Mouse (Mus musculus) splenic B cell, adult 2 months (primary cell): ENCODE results near the gene Inip.

ENCODE experiments used
- DNase-seq: peaks from one replicate; pipeline ENCODE4 v3.0.0-alpha.2; 2011; ENCODE audit warnings: low read depth, low spot score
- H3K27me3 ChIP-seq: 2 replicates; pipeline ENCODE4 v1.6.1; 2012; ENCODE audit warnings: mild to moderate bottlenecking, low read length, moderate library complexity, mixed read lengths; ENCODE audit not compliant: control insufficient read depth, poor library complexity, insufficient read depth, severe bottlenecking
- H3K36me3 ChIP-seq: 2 replicates; pipeline ENCODE4 v1.6.1; 2012; ENCODE audit warnings: mild to moderate bottlenecking, low read length, moderate library complexity, mixed read lengths; ENCODE audit not compliant: control insufficient read depth, poor library complexity, insufficient read depth, severe bottlenecking

The Inip gene

DNA sequence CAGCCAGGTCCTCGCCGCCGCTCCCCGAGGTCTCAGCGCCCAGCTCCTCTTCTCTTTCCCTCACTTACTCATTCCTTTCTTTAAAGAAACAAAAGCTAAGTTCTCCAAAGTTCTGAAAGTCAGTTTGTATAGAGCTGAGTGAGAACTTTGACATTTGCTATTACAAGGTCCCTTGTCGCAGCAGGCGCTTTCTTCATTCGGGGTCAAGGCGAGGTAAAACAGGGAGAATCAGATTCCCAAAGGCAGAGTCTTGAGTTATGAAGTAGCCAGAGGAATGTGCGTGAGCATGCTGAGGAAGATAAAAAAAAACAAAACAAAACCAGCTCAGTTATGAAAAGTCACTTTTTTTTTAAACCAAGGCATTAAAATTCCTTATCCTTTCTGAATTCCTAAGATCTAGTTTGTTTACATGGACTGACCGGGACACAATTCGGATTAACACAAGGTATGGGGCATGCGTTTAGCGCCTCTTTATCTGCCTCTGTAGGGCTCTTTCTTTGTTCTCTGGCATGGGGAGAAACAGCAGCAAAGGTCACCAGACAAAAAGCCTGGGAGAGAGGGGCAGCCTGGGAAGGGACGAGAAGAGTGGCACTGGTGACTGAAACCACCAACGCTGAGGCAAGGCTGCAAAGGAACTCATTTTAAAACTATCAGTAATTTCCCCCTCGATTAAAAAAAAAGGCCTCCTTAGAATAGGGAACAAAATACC, 29.1 kb downstream of the Inip start:
- no peaks in the 10 kb centered on the region for H3K27me3 ChIP-seq
- no peak for DNase-seq
- peaks cover 11% of the 10 kb centered on the region for H3K36me3 ChIP-seq

DNA sequence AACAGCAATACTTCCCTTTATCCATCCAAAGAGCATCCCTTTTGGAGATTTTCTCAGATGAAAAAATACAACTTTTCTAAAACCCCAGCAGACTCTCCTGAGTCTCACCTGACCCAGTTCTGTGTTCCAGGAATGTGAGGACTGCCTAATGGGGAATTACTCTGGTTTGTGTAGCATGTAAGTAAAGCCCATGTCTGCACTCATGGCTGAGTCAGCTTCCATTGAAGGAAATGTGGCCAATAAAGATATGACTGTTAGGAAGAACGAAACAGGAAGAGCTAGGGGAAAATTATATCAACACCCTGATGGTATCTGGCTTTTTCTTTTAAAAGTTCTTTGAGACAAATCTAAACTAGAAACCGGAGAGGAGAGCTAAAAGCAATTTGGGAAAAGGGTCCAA, 33.7 kb downstream of the Inip start:
- DNase-seq, result no peak
- Histone ChIP-seq H3K27me3 (no peaks in the 10 kb centered on the region), H3K36me3 (peaks cover 9% of the 10 kb centered on the region)

DNA sequence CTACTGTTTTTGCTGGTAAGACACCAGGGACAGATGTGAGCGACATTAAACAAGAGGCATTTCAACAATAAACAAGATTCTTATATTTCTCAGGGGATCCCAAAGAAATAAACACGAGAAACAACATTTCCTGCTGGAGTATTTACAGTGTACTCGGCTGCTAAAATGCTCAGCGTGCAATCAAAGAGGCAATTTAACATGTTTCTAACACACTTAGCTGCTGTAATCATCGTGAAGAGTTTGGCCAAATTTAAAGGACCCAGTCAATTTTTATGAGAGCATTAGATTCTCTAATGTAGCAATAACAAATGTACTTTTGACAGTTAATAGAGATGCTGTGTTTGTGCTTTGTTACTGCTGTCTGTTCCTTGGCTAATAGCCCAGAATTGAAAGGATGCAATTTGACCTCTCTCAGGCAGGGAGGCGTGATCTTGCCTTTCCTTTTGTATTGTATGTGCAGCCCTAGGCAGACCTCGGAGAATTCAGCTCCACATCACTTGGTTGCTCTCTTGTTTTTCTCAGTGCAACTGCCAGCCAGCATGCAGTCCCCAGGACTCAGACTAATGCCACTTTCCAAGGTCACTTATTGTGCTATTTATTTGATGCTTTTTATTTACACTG, 35.9 kb downstream of the Inip start:
- H3K27me3 ChIP-seq, result no peaks in the 10 kb centered on the region
- no peak for DNase-seq
- peaks cover 2% of the 10 kb centered on the region for H3K36me3 ChIP-seq

DNA sequence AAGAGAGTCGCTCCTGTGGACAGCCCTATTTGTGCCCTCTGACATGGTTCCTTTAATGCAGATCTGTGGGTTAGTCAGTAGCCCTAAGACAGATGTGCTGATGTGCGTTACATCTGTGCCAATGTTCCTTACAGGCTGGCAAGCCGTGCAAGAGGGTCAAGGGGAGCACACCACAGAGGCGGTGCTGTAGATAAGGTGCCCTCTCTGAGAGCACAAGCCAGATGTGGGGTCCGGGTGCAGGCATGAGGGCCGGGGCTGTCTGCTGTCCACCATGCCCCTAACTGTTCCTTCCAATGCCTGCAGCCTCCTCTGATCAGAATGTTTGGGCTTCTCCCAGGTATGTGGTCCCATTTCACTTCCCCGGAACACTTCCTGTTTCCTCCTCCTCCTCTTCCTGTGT, 36.4 kb downstream of the Inip start:
- DNase-seq, result no peak
- no peaks in the 10 kb centered on the region for H3K27me3 ChIP-seq
- peaks cover 2% of the 10 kb centered on the region for H3K36me3 ChIP-seq

DNA sequence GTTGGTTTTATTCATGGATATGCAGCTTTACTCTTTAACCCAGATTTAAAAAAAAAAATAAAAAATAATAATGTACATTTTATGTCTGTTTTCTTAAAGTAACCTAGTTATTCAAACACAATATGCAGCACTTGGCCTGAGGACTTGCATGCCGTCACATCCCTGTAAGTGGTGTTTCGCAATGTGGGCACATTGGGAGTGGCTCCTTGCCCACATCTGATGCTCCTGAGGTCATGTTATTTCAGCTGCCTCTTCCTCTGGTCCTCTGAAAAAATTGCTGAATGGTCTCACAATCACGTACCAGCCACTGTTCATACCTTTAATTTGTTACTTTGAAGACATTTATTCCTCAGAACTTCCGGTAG, 40.0 kb downstream of the Inip start:
- Histone ChIP-seq H3K27me3 (no peaks in the 10 kb centered on the region), H3K36me3 (no peaks in the 10 kb centered on the region)
- DNase-seq, result no peak

- Histone ChIP-seq H3K27me3 (no peaks in the 10 kb centered on the region), H3K36me3 (no peaks in the 10 kb centered on the region)
- DNase-seq, result peak; percentile 43
Measured at GRCm38 (mm10) chr4:59760636-59761364, 40.6 kb downstream of the Inip start.

DNA sequence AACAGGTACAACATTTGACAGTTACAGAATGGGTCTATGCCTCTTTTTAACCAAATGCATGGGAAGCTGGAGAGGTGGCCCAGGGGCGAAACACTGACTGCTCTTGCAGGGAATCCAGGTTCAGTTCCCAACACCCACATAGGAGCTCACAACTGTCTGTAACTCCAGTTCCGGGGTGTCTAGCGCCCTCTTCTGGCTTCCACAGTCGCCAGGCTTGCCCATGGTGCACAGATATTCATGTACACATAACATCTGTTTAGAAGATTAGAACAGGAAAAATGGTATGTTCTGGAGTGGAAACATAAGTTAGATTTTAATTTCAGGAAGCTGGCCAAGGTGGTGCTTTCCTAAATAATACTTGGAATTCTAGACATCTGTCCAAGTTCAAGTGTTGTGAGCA, 41.4 kb downstream of the Inip start:
- Histone ChIP-seq H3K36me3 (no peaks in the 10 kb centered on the region), H3K27me3 (no peaks in the 10 kb centered on the region)
- peak; percentile 11 for DNase-seq

GRCm38 (mm10) chr4:59757452-59758435, 43.6 kb downstream of the Inip start:
- H3K27me3 ChIP-seq, result no peaks in the 10 kb centered on the region
- H3K36me3 ChIP-seq, result no peaks in the 10 kb centered on the region
- no peak for DNase-seq

DNA sequence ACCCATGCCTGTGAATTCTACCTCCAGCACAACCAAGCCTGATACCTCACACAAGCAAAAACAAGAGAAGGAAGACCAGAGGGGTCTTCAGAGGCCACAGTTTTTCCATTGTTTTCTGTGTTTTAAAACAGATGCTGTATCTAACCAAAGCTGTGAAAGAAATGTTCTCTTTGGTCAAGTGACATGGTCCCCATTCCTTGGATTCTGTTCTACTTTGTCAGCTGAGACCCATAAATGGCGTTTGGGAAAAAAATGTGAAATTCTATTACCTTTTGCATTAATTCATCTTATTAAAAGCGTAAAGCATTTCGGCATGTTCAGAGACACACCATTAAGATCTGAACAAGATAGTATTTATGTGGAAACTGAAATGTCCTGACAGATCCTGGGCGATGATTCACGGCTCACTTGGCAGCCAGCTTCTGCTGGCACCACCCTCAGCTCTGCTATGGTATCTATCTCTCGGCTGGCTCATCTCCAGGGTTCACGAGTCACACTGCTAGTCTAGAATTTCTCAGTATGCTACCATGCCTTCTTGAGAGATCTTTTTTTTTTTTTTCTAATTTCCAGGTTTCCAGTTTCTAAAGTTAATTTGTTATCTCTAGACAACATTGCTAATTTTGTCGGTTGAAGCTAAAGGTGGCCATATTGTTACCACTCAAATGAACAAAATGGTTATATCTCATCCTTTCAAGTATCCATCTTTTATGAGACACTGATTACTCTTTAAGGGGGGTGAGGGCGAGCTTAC, 44.9 kb downstream of the Inip start:
- Histone ChIP-seq H3K27me3 (no peaks in the 10 kb centered on the region), H3K36me3 (no peaks in the 10 kb centered on the region)
- no peak for DNase-seq

- Histone ChIP-seq H3K36me3 (no peaks in the 10 kb centered on the region), H3K27me3 (no peaks in the 10 kb centered on the region)
- peak; percentile 31 for DNase-seq
Measured at GRCm38 (mm10) chr4:59753491-59754140, 47.8 kb downstream of the Inip start.

DNA sequence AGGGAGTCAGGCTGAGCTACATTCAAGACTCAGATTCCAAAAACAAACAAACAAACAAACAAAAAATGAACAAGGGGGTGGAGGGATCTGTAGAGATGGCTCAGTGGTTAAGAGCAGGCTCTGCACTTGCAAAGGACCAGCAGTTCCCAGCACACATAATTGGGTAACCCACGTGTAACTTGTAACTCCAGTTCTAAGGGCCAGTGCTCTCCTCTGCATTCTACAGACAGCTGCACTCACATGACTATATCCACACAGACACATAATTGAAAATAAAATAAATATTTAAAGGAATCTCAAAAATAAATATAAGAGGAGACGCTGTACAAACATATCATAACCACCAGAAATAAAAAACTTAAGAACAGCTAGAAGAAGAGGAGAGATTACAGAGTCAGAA, 61.5 kb downstream of the Inip start:
- Histone ChIP-seq H3K36me3 (no peaks in the 10 kb centered on the region; the same call in 1 of the 2 replicates), H3K27me3 (no peaks in the 10 kb centered on the region)
- DNase-seq, result no peak

DNA sequence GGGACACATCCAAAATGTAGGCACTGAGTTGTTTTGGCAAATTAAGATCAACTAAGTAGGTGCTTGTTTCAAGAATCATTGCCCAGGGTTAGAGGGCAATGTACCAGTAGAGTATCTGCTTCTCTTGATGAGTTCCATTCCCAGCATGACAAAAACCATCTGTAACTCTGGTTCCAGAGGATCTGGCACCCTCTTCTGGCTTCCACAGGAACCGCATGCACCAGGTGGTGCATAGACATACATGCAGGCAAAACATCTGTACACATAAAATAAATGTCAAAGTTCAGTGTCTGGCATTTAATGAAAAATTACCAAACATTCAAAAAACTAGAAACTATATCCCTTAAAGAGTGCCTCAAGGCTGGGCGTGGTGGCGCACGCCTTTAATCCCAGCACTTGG, 62.1 kb downstream of the Inip start:
- Histone ChIP-seq H3K27me3 (no peaks in the 10 kb centered on the region), H3K36me3 (no peaks in the 10 kb centered on the region; the same call in 1 of the 2 replicates)
- peak; percentile 46 for DNase-seq

DNA sequence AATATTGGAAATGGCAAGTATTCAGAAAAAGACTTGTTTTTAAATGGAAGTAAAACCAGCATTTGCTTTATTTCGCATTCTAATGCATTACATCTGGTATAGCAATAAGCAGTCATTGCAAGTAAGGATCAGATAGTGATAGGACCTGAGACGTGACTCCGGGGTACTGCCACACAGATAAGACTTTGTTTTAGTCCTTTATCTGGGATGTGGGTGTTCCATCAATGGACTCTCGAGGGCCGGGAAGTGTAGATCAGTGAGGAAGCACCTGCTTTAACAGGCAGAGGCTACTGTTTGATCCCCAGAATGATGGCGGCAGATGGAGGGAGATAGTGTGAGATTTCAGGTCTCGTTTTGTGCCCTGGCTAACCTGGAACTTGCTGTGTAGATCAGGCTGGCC, 69.8 kb downstream of the Inip start:
- Histone ChIP-seq H3K36me3 (no peaks in the 10 kb centered on the region), H3K27me3 (no peaks in the 10 kb centered on the region)
- no peak for DNase-seq
